Mouse (Mus musculus) liver, embryonic 14.5 days (tissue): Measurements from ENCODE around the gene Ctnna2. TPM values are rescaled to one million over a fixed set of nuclear protein-coding genes. Genes with fewer than 3 reads are reported as not detected.

Source experiments
- ATAC-seq: fragments of 200-750 bp; cut with Nextera tagmentation; 2 replicates; pipeline ENCODE4 v1.8.0; 2017; ENCODE audit warnings: moderate number of reproducible peaks, mild to moderate bottlenecking, moderate library complexity; ENCODE audit not compliant: insufficient read depth
- DNase-seq, 3 experiments: peaks; one replicate each; pipeline ENCODE4 v3.0.0-alpha.2; 2012 to 2013; ENCODE audit warnings: low read depth in 3 of 3, low spot score in 3 of 3
- H3K27ac ChIP-seq: fragments of 300-500 bp; sonication (generic); 2 replicates; pipeline ENCODE4 v1.5.1; 2014; ENCODE audit warnings: moderate library complexity, mild to moderate bottlenecking, control low read depth, inconsistent platforms
- H3K27me3 ChIP-seq: fragments of 300-500 bp; sonication (generic); 2 replicates; pipeline ENCODE4 v1.6.1; 2014; ENCODE audit warnings: mild to moderate bottlenecking, low read length, moderate library complexity; ENCODE audit not compliant: control insufficient read depth, insufficient read depth
- H3K36me3 ChIP-seq: fragments of 300-500 bp; sonication (generic); replicated peaks from 2 replicates; pipeline ENCODE4 v1.6.1; 2014; ENCODE audit warnings: low read depth; ENCODE audit not compliant: control insufficient read depth, insufficient read depth
- H3K4me1 ChIP-seq, 2 experiments: fragments of 200-500 bp in 1 of 2; fragments of 300-500 bp in 1 of 2; sonication (generic) in 1 of 2; replicated peaks; 2 replicates each; pipeline ENCODE4 v1.6.1; 2012 to 2014; ENCODE audit warnings: antibody characterized with exemption in 1 of 2, inconsistent platforms in 1 of 2, low read length in 1 of 2; ENCODE audit not compliant: control insufficient read depth in 2 of 2, insufficient read depth in 2 of 2
- H3K4me2 ChIP-seq: fragments of 300-500 bp; sonication (generic); 2 replicates; pipeline ENCODE4 v1.6.1; 2014; ENCODE audit warnings: low read depth, mild to moderate bottlenecking, control low read depth, moderate library complexity
- H3K4me3 ChIP-seq, 2 experiments: fragments of 200-500 bp in 1 of 2; fragments of 300-500 bp in 1 of 2; sonication (generic) in 1 of 2; 2 replicates each; pipeline ENCODE4 v1.5.1; 2012 to 2014; ENCODE audit warnings: low read depth in 2 of 2, low read length in 2 of 2, mild to moderate bottlenecking in 2 of 2, control low read depth in 1 of 2, inconsistent platforms in 1 of 2, moderate library complexity in 1 of 2; ENCODE audit not compliant: insufficient read depth in 1 of 2
- H3K9ac ChIP-seq: fragments of 300-500 bp; sonication (generic); replicated peaks from 2 replicates; pipeline ENCODE4 v1.6.1; 2014; ENCODE audit warnings: mild to moderate bottlenecking, control low read depth, moderate library complexity
- H3K9me3 ChIP-seq: fragments of 300-500 bp; sonication (generic); 2 replicates; pipeline ENCODE4 v1.6.1; 2016; ENCODE audit warnings: low read length, mixed read lengths; ENCODE audit not compliant: control insufficient read depth
- CTCF ChIP-seq: IDR thresholded peaks from 2 replicates; pipeline ENCODE4 v1.5.1; 2016; ENCODE audit warnings: antibody characterized with exemption, low read depth, control low read depth
- EP300 ChIP-seq: IDR thresholded peaks from 2 replicates; pipeline ENCODE4 v1.6.1; 2016; ENCODE audit warnings: antibody characterized with exemption, low read depth
- WGBS: fragments of 180-500 bp; shearing (Covaris S2); extraction: QIAGEN DNeasy Blood & Tissue Kit; methylation state at CpG from one replicate; pipeline ENCODE4 v1.1.7; 2014; ENCODE audit not compliant: insufficient replicate concordance; 5-methylcytosine and 5-hydroxymethylcytosine counted together
- polyA plus RNA-seq, 2 experiments: library from polyadenylated mRNA; depleted of rRNA in 1 of 2; stranded (reverse) in 1 of 2; unstranded in 1 of 2; fragments of >200 nt; fragmentation: Nextera tagmentation in 1 of 2; extraction: Ambion mirVana in 1 of 2; gene quantifications; 2 replicates each; pipeline versions ENCODE4 v1.2.1 to v1.2.3; 2012 to 2014

The Ctnna2 gene
- polyA plus RNA-seq, 2 experiments: 0.08 to 0.14 TPM

DNA sequence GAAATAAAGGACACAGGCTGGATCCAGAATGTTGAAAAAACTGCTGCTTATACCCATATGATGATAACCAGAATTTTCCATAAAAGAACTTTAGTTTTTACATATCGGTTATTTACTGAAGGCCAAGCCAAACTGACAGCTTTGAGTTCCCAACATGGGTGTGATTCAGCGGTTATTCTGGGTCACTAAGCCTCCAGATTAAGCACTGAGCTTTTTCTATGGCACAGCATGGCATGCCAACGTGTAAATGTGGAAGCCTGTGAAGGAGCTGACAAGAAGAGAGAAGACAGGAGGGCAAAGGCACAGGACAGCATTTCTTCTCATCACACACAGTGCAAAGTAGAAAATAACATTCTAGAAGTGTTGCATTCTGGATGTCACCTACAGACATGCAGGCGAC lies 240.9 kb downstream of the Ctnna2 start:
- 40% methylated on average over 4 of the region's 4 CpGs for WGBS
- no peak overlapping the region for H3K9ac ChIP-seq
- no peaks in the 10 kb centered on the region for H3K4me1 ChIP-seq
- no peaks in the 10 kb centered on the region for H3K9me3 ChIP-seq
- ATAC-seq (no peak), DNase-seq (no peak)
- H3K27me3 ChIP-seq: no peaks in the 10 kb centered on the region
- no peak overlapping the region for H3K27ac ChIP-seq
- no peak for TF ChIP-seq EP300
- TF ChIP-seq CTCF: no peak
- H3K4me2 ChIP-seq: no peak overlapping the region
- H3K36me3 ChIP-seq: no peaks in the 10 kb centered on the region
- no peak overlapping the region for H3K4me3 ChIP-seq

DNA sequence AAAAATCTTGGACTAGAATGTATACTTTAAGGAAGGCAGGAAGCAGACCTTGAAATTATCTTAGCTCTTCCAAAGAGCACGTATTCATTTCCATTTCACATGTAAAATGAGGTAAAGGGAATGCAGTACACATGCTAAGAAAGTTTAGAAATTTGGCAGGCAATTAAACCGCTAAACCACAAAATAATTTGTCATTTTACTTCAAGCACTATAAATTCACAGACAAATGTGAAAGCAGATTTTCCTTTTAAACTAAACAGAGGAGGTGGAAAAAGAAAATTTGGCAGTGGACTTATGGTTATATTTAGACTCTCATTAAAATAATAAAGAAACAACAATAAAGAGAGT lies 254.6 kb downstream of the Ctnna2 start:
- TF ChIP-seq CTCF (no peak), EP300 (no peak)
- no peaks in the 10 kb centered on the region for H3K27me3 ChIP-seq
- H3K4me3 ChIP-seq: no peak overlapping the region
- no peaks in the 10 kb centered on the region for H3K4me1 ChIP-seq
- 58% methylated on average over 2 of the region's 2 CpGs for WGBS
- H3K9ac ChIP-seq: no peak overlapping the region
- no peak overlapping the region for H3K4me2 ChIP-seq
- DNase-seq: no peak
- H3K27ac ChIP-seq: no peak overlapping the region
- H3K9me3 ChIP-seq: no peaks in the 10 kb centered on the region
- no peaks in the 10 kb centered on the region for H3K36me3 ChIP-seq
- no peak for ATAC-seq

DNA sequence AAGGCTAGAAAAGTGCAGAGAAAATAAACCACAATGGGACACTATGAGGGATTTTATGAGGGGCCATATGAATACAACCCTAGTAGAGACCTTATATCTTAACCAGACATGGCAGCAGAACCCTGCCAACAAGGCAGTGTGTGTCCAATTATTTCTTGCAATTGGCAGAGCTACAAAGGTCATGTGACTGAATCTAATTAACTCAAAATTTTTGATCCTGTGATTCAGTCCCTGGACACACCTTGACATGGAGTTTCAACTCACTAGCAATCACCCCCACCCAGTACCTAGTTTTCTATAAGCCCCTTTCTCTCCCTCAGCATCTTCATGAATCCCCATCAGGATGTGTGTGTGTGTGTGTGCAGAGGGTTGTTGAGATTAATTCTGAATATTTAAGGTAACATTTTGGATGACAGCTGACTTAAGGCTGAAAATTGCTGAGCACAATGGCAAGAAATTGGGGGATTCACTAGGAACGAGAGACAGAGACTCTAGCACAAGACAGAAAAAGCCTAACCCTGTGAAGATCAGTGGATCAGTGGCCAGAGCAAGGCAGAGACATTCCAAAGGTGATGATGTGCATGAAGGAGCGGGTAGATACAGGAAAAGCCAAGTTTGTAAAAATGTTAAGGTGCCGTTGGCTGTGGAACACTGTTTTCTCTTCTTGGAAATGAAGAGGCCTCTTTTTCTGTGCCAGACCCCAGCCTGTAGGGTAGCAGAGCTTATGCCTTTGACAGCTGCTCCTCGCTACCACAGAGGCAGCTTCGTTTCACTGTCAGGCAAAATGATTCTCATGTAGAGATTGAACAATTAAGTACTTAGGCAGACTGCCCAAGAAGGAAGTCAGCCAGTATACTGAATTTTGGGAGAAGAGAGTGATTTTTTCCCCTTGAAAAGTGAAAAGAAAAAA lies 255.2 kb downstream of the Ctnna2 start:
- TF ChIP-seq EP300 (no peak), CTCF (no peak)
- Histone ChIP-seq H3K4me2 (no peak overlapping the region), H3K27ac (no peak overlapping the region), H3K9me3 (no peaks in the 10 kb centered on the region), H3K4me1 (no peaks in the 10 kb centered on the region), H3K9ac (no peak overlapping the region), H3K4me3 (no peak overlapping the region), H3K36me3 (no peaks in the 10 kb centered on the region), H3K27me3 (no peaks in the 10 kb centered on the region)
- no peak for ATAC-seq
- 57% methylated on average over 5 of the region's 5 CpGs for WGBS
- DNase-seq: no peak

DNA sequence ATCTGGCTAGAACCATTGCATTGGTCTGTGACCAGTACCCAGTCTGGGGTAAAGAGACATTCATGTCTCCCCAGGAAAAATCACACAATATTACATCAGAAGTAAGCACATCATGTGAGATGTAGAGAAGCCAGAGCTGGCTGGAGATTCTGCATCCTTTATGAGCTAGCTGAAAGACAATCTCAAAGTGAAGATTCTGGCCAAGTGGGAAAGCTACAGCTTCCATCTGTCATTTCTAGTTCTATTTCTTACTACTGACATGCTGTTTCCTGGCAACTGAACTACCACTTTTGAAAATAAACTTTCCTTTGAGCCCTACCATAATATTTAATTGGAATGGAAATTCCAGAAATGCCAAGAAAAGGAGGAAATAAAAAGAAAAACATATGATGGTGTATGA lies 285.4 kb downstream of the Ctnna2 start:
- H3K27me3 ChIP-seq: no peaks in the 10 kb centered on the region
- no peak overlapping the region for H3K4me3 ChIP-seq
- no peaks in the 10 kb centered on the region for H3K36me3 ChIP-seq
- TF ChIP-seq EP300: no peak
- no peak for TF ChIP-seq CTCF
- H3K4me1 ChIP-seq: no peaks in the 10 kb centered on the region
- H3K4me2 ChIP-seq: no peak overlapping the region
- no peaks in the 10 kb centered on the region for H3K9me3 ChIP-seq
- H3K27ac ChIP-seq: no peak overlapping the region
- DNase-seq (no peak), ATAC-seq (no peak)
- H3K9ac ChIP-seq: no peak overlapping the region

DNA sequence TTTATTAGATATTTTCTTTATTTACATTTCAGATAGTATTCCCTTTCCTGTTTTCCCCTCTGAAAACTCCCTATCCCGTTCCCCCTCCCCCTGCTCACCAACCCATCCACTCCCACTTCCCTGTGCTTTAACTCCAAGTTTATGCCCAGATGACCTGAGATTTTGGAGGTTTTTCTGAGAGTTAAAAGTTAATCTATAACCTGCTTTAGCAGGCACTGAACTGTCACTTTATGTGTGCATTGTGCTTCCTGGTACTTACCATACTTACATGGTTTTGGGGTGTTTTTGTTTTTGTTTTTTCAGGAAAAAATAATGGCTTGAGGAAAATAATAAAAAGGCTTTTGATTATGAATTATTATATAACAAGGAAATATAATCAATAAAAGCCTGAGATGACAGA lies 292.3 kb downstream of the Ctnna2 start:
- Histone ChIP-seq H3K4me2 (no peak overlapping the region), H3K4me3 (no peak overlapping the region), H3K27me3 (no peaks in the 10 kb centered on the region), H3K9me3 (no peaks in the 10 kb centered on the region), H3K36me3 (no peaks in the 10 kb centered on the region), H3K4me1 (peaks cover 0 to 2% of the 10 kb centered on the region in 2 experiments; a peak in 1 of 4 replicates), H3K9ac (no peak overlapping the region), H3K27ac (no peak overlapping the region)
- TF ChIP-seq EP300: no peak
- no peak for TF ChIP-seq CTCF
- DNase-seq: no peak
- ATAC-seq: no peak
- 37% methylated on average over 1 of the region's 1 CpGs for WGBS
